Mouse (Mus musculus): Measurements from ENCODE around the gene Sept4.

GRCm38 (mm10) chr11:87591526-87592353 is 23.0 kb downstream of the Sept4 start, which contains the start of gene Mtmr4:
- TF ChIP-seq CTCF (conservative IDR thresholded peaks at IDR 0.05; ENCODE audit: low read length) = no peak
- TF ChIP-seq POU5F1 (IDR thresholded peaks at IDR 0.05; ENCODE audit: borderline replicate concordance, low read length) = no peak
- TF ChIP-seq NANOG (IDR thresholded peaks at IDR 0.05; ENCODE audit: borderline replicate concordance, low read length) = no peak
